Mouse (Mus musculus) neural tube, embryonic 13.5 days (tissue): ENCODE data around the gene Hps5. TPM values are rescaled to one million over a fixed set of nuclear protein-coding genes. Genes with fewer than 3 reads are reported as not detected.
"Not testable (repeated sequence)": the region's sequence is repeated elsewhere in the genome, so short reads cannot be mapped to it uniquely, and the experiment has no call there.

Experiments
- ATAC-seq: fragments of 200-750 bp; cut with Nextera tagmentation; 2 replicates; pipeline ENCODE4 v1.8.0; 2017; ENCODE audit warnings: low read depth, mild to moderate bottlenecking, moderate TSS enrichment, moderate library complexity
- H3K27ac ChIP-seq: fragments of 300-500 bp; sonication (generic); replicated peaks from 2 replicates; pipeline ENCODE4 v1.5.1; 2015; ENCODE audit warnings: moderate library complexity, mild to moderate bottlenecking, inconsistent platforms
- H3K27me3 ChIP-seq: fragments of 300-500 bp; sonication (generic); 2 replicates; pipeline ENCODE4 v1.6.1; 2015; ENCODE audit warnings: mild to moderate bottlenecking, inconsistent platforms
- H3K36me3 ChIP-seq: fragments of 300-500 bp; sonication (generic); 2 replicates; pipeline ENCODE4 v1.6.1; 2015; ENCODE audit warnings: mild to moderate bottlenecking, inconsistent platforms
- H3K4me1 ChIP-seq: fragments of 300-500 bp; sonication (generic); replicated peaks from 2 replicates; pipeline ENCODE4 v1.6.1; 2015; ENCODE audit warnings: inconsistent platforms
- H3K4me2 ChIP-seq: fragments of 300-500 bp; sonication (generic); 2 replicates; pipeline ENCODE4 v1.6.1; 2015; ENCODE audit warnings: inconsistent platforms, mild to moderate bottlenecking, moderate library complexity
- H3K4me3 ChIP-seq: fragments of 300-500 bp; sonication (generic); 2 replicates; pipeline ENCODE4 v1.5.1; 2015; ENCODE audit warnings: mild to moderate bottlenecking, inconsistent platforms
- H3K9ac ChIP-seq: fragments of 300-500 bp; sonication (generic); 2 replicates; pipeline ENCODE4 v1.6.1; 2015; ENCODE audit warnings: moderate library complexity, mild to moderate bottlenecking, inconsistent platforms
- H3K9me3 ChIP-seq: fragments of 300-500 bp; sonication (generic); 2 replicates; pipeline ENCODE4 v1.6.1; 2016; ENCODE audit warnings: inconsistent platforms
- WGBS: fragments of 180-500 bp; shearing (Covaris S2); methylation state at CpG from one replicate; pipeline ENCODE4 v1.1.7; 2015; 5-methylcytosine and 5-hydroxymethylcytosine counted together
- polyA plus RNA-seq: library from polyadenylated mRNA; unstranded; fragments of >200 nt; fragmentation: Nextera tagmentation; extraction: Ambion mirVana; gene quantifications from 2 replicates; pipeline ENCODE4 v1.2.1, GENCODE M21; 2015

The Hps5 gene
- polyA plus RNA-seq, 1 experiment from 2014 or later, result 16.4 TPM

DNA sequence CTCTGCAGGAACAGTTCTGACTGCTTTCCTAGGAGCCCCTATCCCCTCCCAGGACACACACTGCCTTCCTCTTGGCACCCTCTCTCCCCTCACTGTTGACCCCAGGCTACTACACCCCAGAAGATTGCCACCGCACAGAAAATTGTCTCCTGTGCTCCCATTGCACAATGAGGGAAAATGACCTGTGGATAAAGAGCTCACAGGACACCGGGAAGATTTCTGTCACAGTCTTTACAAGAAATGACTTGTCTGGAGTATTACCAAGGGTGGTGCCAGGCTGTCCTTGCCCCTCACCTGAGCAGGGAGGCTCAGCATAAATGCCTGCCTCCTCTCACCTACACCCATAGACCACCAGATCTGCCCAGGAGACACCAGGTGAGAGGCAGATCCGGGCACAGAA, 44.4 kb downstream of the Hps5 start, which contains the start of gene Saa2:
Gene Saa2, plus strand, starts transcription at position 301 of the 400 bp plus-strand sequence.
- Histone ChIP-seq H3K4me3 (no peak within 1 kb of the TSS), H3K4me2 (no peak within 1 kb of the TSS), H3K4me1 (no peaks in the 10 kb centered on the region), H3K27me3 (no peaks in the 10 kb centered on the region), H3K36me3 (no peaks in the 10 kb centered on the region), H3K9me3 (no peaks in the 10 kb centered on the region), H3K9ac (no peak within 1 kb of the TSS), H3K27ac (no peak within 1 kb of the TSS)
- ATAC-seq, result no peak
- WGBS, result 73% methylated on average over 3 of the region's 3 CpGs

DNA sequence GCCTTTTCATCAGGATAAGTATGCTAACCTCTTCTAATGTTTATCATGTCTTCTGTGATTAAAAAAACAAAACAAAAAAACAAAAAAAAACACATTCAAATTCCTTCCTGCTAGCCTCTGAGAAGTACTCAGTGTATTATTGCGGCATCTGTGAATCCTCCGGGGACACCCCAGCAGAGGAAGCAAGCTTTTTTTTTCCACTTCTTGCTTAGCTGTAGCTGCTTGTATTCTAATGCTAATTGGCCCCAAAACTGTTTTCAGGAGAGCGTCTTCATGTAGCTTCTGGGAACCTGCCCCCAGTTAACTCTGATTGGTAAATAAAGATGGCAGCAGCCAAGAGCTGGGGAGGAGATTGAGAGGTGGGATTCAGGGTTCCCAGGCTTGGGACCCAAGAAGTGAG, 47.4 kb downstream of the Hps5 start:
- ATAC-seq, result no peak
- no peak overlapping the region for H3K9ac ChIP-seq
- no peaks in the 10 kb centered on the region for H3K9me3 ChIP-seq
- no peak overlapping the region for H3K4me2 ChIP-seq
- no peaks in the 10 kb centered on the region for H3K27me3 ChIP-seq
- H3K27ac ChIP-seq, result no peak overlapping the region
- no peaks in the 10 kb centered on the region for H3K4me1 ChIP-seq
- no peak overlapping the region for H3K4me3 ChIP-seq
- no peaks in the 10 kb centered on the region for H3K36me3 ChIP-seq
- 28% methylated on average over 3 of the region's 3 CpGs for WGBS

DNA sequence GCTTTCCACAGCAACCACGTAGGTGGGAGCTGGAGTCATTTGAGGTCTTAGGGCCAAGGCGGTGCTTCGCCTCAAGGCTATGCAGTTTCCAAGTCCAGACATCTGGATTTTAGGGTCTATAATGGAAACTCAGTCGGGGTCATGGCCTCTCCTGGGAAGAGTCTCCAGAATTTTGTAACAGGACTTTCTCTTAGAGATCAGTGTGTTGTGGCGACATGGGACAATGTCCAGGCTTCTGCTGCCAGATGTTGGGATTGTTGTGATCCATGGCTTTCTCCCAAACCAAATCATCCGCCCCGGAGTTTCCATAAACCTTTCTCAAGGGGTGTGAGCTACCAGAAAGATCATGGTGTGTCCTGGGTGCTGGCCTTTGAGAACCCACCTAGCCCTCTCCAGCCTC, 49.5 kb downstream of the Hps5 start:
- H3K9me3 ChIP-seq, result no peaks in the 10 kb centered on the region
- no peak for ATAC-seq
- no peak overlapping the region for H3K27ac ChIP-seq
- no peaks in the 10 kb centered on the region for H3K27me3 ChIP-seq
- no peak overlapping the region for H3K4me3 ChIP-seq
- no peaks in the 10 kb centered on the region for H3K4me1 ChIP-seq
- no peaks in the 10 kb centered on the region for H3K36me3 ChIP-seq
- WGBS, result 93% methylated on average over 7 of the region's 7 CpGs
- H3K4me2 ChIP-seq, result no peak overlapping the region
- H3K9ac ChIP-seq, result no peak overlapping the region

DNA sequence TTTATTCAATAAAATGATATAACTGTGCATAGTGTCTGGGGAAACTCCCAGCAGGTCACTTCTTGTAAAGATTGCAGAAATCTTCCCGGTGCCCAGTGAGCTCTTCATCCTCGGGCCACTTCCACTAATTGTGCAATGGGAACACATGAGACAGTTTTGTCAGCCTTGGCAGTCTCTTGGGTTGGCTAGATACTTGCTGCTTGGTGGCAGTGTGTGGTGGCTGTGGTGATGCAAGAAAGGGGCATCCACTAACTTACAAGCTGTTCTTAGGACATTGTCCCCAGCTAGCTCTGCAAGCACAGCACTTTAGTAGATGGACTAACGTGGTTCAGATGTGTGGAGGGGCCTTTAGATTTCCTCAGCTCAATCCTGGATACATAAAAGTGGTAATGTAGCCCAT, 50.0 kb downstream of the Hps5 start:
- Histone ChIP-seq H3K9me3 (no peaks in the 10 kb centered on the region), H3K4me1 (no peaks in the 10 kb centered on the region), H3K9ac (no peak overlapping the region), H3K4me3 (no peak overlapping the region), H3K4me2 (no peak overlapping the region), H3K27me3 (no peaks in the 10 kb centered on the region), H3K36me3 (no peaks in the 10 kb centered on the region), H3K27ac (no peak overlapping the region)
- no peak for ATAC-seq
- WGBS, result 83% methylated on average over 3 of the region's 3 CpGs

DNA sequence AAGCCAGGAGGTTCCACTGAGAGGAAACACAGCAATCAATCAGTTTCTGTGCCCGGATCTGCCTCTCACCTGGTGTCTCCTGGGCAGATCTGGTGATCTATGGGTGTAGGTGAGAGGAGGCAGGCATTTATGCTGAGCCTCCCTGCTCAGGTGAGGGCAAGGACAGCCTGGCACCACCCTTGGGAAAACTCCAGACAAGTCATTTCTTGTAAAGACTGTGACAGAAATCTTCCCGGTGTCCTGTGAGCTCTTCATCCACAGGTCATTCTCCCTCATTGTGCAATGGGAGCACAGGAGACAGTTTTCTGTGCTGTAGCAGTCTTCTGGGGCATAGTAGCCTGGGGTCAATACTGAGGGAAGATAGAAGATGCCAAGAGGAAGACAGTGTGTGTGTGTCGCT, 53.0 kb downstream of the Hps5 start, which contains the start of gene Saa1:
Gene Saa1, minus strand, starts transcription at position 101 of the 400 bp plus-strand sequence.
- not testable (repeated sequence) for H3K9me3 ChIP-seq, ATAC-seq, H3K36me3 ChIP-seq, H3K27ac ChIP-seq, H3K9ac ChIP-seq, H3K4me1 ChIP-seq, H3K27me3 ChIP-seq, H3K4me3 ChIP-seq, H3K4me2 ChIP-seq
- 82% methylated on average over 3 of the region's 3 CpGs for WGBS

DNA sequence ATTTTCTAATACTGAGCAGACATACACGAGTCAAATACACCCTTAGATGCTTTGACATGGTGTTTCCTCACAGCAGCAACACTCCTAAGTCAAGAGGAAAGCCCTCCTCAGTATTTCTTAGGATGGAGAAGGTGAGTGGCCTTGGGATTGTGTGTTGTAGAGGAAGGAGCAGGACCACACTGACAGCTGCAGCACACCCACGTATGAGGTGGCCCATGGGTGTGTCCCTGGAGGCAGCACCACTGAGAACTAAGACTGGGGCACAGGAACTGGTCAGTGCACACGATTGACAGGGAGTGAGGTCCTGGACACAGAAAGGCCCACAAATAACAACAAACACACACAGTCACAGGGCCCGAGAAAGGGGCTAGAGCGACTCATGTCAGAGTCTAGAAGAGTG, 55.8 kb downstream of the Hps5 start:
- not testable (repeated sequence) for H3K27ac ChIP-seq, ATAC-seq, H3K36me3 ChIP-seq, H3K27me3 ChIP-seq, H3K4me2 ChIP-seq, H3K9me3 ChIP-seq, H3K4me3 ChIP-seq, H3K4me1 ChIP-seq, H3K9ac ChIP-seq
- WGBS, result 86% methylated on average over 5 of the region's 5 CpGs

DNA sequence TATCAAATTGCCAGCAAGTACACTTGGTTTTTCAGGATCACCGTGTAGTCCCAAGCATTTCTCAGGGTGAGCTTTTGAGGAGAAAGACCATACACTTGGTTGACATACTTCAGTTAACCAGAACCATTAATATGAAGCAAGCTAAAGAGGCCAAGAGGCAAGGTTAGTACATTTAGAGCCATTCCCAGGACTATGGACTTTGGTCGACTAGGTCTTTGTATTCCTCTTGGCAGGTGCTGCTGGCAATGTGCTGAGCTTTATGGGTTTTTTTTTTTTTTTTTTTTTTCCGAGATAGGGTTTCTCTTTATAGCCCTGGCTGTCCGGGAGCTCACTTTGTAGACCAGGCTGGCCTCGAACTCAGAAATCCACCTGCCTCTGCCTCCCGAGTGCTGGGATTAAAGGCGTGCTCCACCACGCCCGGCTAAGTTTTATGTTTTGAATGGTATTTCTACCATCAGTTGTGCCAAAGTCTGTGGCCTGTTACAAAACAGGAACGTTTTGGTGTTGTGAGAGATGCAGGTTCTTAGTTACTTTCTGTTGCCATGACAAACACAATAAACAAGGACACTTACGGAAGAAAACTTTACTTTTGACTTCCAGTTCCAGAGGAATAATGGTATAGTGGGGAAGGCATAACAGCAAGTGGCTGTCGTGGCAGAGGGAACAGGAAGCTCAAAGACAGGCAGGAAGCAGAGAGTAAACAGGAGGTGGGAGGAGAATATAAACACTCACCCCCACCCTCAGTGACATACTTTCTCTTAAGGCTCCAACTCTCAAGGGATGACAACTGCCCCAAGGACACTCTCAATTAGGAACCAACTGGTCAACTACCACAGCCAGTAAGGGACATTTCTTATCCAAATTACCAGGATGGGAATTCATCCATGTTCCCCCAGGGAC, 57.1 kb downstream of the Hps5 start:
- Histone ChIP-seq H3K4me1 (no peaks in the 10 kb centered on the region), H3K27me3 (no peaks in the 10 kb centered on the region), H3K9me3 (no peaks in the 10 kb centered on the region), H3K4me3 (no peak overlapping the region), H3K9ac (no peak overlapping the region), H3K36me3 (no peaks in the 10 kb centered on the region), H3K4me2 (no peak overlapping the region), H3K27ac (no peak overlapping the region)
- 85% methylated on average over 12 of the region's 12 CpGs for WGBS
- no peak for ATAC-seq

DNA sequence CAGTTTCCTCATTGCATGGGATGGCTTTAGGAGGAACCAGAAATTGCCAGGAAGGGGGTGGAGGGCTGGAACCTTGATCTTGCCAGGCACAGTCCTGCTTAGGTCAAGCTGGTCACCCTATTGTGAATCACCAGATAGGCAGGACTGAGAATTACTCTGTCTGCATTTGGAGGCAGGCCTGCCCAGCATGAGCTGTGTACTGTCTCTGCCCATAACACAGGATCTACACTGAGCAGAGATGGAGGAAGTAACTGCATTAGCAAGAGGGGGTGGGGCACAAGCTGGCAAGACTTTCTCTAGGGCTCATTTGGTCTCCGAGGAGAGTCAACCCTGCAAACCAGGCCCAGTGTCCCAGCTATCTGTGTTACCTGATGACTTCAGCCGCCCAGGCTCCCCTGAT, 60.9 kb downstream of the Hps5 start:
- ATAC-seq, result no peak
- 79% methylated on average over 2 of the region's 2 CpGs for WGBS

DNA sequence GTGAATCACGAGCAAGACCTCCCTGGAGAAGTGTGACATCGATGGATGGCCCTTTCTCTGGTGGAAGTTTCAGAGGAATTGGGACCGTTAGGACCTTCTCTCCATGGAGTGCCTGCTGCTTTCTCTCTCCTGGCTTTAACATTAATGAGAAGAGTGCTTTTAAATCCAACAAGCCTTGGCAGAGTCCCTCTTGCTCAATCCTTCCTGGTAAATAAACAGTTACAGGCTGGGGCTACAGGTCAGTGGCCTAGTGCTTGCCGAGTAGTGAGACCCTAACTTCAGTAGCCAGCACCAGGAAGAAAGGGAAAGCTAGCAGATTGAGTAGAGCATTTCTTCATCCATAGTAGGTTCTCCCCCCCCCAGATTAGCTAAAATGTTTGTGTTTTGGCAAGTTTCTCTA, 63.4 kb downstream of the Hps5 start, which contains the start of gene Saa4:
Gene Saa4, minus strand, starts transcription at position 146 of the 400 bp plus-strand sequence.
- 91% methylated on average over 4 of the region's 4 CpGs for WGBS
- Histone ChIP-seq H3K27me3 (no peaks in the 10 kb centered on the region), H3K9me3 (no peaks in the 10 kb centered on the region), H3K4me1 (no peaks in the 10 kb centered on the region), H3K4me2 (no peak within 1 kb of the TSS), H3K27ac (no peak within 1 kb of the TSS), H3K9ac (no peak within 1 kb of the TSS), H3K36me3 (no peaks in the 10 kb centered on the region), H3K4me3 (no peak within 1 kb of the TSS)
- no peak for ATAC-seq

More for the DNA sequence above, 60.9 kb downstream of the Hps5 start:
- Histone ChIP-seq H3K4me3 (no peak overlapping the region), H3K4me1 (no peaks in the 10 kb centered on the region), H3K36me3 (no peaks in the 10 kb centered on the region), H3K9ac (no peak overlapping the region), H3K4me2 (no peak overlapping the region), H3K27ac (no peak overlapping the region), H3K27me3 (no peaks in the 10 kb centered on the region), H3K9me3 (no peaks in the 10 kb centered on the region)

DNA sequence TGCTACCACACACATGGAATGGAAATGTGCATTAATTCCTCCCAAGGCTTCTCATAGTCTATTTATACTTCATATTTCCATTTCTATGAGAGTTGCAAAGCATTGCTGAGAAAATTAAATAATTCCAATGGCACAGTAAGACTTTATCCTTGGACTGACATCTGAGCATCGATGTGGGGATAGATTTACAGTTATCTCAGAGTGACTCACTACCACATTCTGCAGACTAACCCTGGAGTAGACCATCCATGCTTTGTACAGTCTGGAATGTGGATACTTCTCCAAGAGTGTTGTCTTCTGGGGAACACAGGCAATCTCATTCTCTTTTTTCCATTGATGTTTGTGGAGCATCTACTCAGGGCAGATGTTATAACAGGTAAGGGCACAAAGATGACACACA, 68.3 kb downstream of the Hps5 start:
- ATAC-seq, result no peak
- Histone ChIP-seq H3K36me3 (no peaks in the 10 kb centered on the region), H3K4me1 (no peaks in the 10 kb centered on the region), H3K9me3 (no peaks in the 10 kb centered on the region), H3K27ac (no peak overlapping the region), H3K4me2 (no peak overlapping the region), H3K9ac (no peak overlapping the region), H3K27me3 (peaks cover 3% of the 10 kb centered on the region; the same call in 1 of the 2 replicates), H3K4me3 (no peak overlapping the region)
- 75% methylated on average over 1 of the region's 1 CpGs for WGBS

DNA sequence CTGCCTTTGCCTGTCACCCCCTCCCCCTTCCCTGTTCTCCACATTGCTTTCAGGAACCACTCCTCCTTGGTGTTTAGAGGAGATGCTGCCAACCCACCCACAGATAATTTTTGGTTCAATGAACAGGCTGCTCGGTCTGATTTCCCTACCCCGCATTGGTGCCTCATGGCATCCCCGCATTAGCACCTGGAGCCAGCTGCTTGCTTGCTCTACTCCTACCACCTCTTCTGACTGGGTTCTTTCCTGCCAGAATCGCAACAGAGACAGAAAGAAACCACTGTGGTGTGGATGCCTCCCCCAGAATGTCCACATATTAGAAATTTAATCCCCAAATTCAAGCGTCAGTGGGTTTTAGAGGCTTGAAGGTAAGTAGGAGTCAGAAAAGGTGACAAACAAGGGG, 71.5 kb downstream of the Hps5 start:
- H3K4me3 ChIP-seq, result no peak overlapping the region
- no peak overlapping the region for H3K27ac ChIP-seq
- no peaks in the 10 kb centered on the region for H3K36me3 ChIP-seq
- peaks cover 11% of the 10 kb centered on the region for H3K27me3 ChIP-seq
- no peak overlapping the region for H3K4me2 ChIP-seq
- no peak overlapping the region for H3K9ac ChIP-seq
- no peaks in the 10 kb centered on the region for H3K9me3 ChIP-seq
- no peaks in the 10 kb centered on the region for H3K4me1 ChIP-seq
- ATAC-seq, result no peak
- 82% methylated on average over 5 of the region's 5 CpGs for WGBS

DNA sequence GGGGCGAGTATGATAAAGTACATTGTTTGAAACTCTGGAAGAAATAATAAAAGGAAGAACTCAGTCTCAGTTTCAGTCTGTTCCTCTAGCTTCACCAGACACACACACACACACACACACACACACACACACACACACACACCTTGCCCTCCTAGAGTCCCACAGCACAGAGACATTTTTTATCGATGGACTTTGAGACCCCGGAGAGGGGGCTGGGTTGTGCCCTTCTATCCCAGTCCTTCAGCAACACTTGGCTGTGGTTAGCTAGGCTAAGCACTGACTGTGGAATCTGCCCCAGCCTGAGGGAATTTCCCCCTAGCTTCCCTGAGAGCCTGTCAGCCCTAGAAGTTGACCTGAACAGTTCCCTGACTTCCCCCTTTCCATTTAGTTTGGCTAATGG, 72.0 kb downstream of the Hps5 start:
- H3K4me3 ChIP-seq, result no peak overlapping the region
- H3K4me2 ChIP-seq, result no peak overlapping the region
- H3K27me3 ChIP-seq, result peaks cover 14% of the 10 kb centered on the region
- H3K9ac ChIP-seq, result no peak overlapping the region
- H3K27ac ChIP-seq, result no peak overlapping the region
- 88% methylated on average over 3 of the region's 3 CpGs for WGBS
- H3K36me3 ChIP-seq, result no peaks in the 10 kb centered on the region
- no peaks in the 10 kb centered on the region for H3K9me3 ChIP-seq
- no peaks in the 10 kb centered on the region for H3K4me1 ChIP-seq
- no peak for ATAC-seq

DNA sequence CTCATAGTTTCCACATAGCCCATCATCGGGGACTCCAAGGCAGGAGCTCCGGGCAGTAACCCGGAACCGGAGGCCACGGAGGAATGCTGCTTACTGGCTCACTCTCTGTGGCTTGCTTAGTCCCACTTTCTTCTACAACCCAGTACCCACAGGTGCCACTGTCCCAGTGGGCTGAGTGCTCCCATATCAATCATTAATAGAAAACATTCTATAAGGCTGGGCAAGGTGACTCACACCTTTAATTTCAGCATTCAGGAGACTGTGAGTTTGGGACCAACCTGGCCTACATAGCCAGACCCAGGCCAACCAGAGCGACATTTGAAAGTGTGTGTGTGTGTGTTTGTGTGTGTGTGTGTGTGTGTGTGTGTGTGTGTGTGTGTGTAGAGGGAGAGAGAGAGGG, 72.5 kb downstream of the Hps5 start:
- Histone ChIP-seq H3K9ac (no peak overlapping the region), H3K4me3 (no peak overlapping the region)
- 91% methylated on average over 6 of the region's 6 CpGs for WGBS

More for the DNA sequence above, 72.5 kb downstream of the Hps5 start:
- no peak for ATAC-seq
- peaks cover 14% of the 10 kb centered on the region for H3K27me3 ChIP-seq
- no peaks in the 10 kb centered on the region for H3K9me3 ChIP-seq
- H3K4me1 ChIP-seq, result no peaks in the 10 kb centered on the region
- no peak overlapping the region for H3K27ac ChIP-seq
- no peak overlapping the region for H3K4me2 ChIP-seq
- H3K36me3 ChIP-seq, result no peaks in the 10 kb centered on the region
